Mouse (Mus musculus): Measurements from ENCODE around the gene Gigyf2.
A peak's percentile ranks its signal among the peaks of the same experiment; 100 is the strongest.

Gene Gigyf2

DNA sequence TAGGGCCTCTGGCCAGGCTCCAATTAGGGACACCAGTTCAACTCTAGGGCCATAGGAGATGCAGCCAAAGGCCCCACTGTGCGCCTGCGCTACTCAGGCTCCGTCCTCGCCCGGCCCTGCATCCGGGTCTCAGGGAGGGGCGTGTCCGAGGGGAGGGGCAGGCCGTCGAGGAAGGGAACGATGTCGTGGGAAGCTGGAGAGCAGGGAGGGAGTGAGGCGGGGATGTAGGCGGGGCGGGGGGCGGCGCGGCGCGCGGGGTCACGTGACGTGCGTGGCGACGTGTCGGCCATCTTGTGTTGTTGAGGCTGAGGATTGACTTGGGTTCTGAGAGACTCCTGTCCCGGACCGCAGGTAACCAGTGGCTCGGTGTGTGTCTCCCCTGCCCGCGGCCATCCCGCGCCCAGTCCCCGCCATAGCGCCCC is at the start of gene Gigyf2:
Gene Gigyf2, plus strand, starts transcription at position 257 of the 422 bp plus-strand sequence.
- peak; percentile 96 to 97 for DNase-seq

DNA sequence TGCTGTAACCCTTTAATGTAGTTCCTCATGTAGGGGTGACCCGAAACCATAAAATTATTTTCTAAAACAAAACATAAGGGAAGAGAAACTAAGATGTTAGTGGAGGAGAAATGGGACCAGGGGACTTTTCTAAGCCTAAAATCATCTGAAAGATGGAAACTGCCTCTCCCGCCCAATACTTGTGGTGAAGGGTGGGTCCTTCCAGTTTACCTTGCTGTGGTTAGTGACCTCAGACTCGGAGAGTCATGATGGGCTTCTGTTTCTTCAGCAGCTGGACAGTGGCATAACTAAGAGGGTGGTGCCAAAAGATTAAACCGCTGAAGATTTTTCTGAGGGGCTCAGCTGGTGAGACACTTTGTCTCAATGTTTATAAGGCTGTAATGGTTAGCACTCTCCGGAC is 46.5 kb upstream of the Gigyf2 start:
- no peak for DNase-seq

DNA sequence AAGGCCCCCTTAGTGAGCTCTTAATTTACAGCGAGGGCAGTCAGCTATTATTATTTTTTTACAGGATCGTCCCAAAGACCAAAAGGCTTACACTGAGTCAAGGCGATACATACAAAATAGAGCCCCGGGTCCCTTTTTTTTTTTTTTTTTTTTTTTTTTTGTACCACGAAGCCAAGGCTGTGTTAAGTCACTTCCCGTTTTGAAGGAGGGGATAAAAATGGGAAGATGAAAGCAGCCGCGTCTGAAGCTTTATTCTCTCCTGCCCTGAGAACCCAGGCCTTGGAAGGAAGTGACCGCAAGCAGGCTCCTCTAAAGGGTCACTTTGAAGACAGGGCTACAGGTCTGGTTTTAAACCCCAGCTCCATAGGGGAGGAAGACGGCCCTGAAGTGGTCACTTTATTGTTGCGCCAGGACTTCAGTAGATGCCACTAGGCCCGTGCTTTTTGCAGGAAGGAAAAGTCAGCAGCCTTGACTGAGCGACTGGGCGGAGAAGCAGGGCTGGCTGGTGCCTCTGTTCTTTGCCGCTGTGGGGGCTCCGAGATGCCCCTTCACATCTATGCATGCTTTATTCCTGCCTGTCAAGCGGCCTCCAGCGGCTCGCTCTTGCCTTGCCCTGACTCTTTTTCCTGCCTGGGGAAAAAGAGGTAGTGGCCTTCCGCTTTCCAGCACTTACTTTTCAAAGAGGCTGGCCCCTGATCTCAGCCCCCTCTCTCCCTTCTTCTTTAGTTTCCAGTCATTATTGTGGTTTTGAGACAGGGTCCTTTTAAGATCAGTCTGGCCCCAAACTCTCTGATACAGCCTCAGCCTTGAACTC is 45.0 kb upstream of the Gigyf2 start:
- DNase-seq, result no peak

DNA sequence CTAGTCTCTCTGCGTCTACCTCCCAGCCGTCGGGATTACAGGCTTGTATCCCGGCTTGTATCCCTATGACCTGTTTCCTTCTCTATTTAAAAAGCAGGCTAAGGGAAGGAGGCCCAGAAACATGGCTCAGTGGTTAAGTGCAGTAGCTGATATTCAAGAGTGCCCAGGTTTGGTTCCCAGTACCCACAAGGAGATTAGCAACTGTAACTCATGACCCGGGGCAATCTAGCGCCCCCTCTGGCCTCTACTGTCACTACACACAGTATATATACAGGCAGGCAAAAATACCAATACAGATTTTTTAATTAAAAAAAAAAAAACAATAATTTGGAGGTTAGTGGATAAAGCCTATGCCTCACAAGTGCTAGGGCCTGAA is 44.4 kb upstream of the Gigyf2 start:
- no peak for DNase-seq

GRCm38 (mm10) chr1:87283410-87283960 is 43.3 kb upstream of the Gigyf2 start:
- no peak for DNase-seq

GRCm38 (mm10) chr1:87287105-87287504 is 39.7 kb upstream of the Gigyf2 start:
- DNase-seq, result no peak

DNA sequence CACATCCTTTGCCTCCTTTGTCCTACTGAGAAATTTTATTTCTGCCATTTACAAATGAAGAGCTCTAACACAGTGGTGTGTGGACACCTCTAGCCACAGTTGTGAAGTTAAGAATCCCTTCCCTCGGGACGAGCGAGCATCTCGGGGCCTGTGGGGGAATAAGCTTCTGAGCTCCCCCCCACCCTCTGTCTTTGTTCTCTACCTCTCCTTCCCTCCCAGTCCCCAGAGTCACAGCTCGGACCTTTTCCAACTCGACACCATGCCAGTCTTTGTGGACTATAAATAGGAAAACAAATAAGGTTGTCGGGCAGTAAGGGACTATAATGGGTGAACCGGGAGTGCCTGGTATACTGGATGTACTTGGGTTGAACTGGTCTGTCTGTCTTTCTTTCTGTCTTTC is 35.4 kb upstream of the Gigyf2 start:
- no peak for DNase-seq

DNA sequence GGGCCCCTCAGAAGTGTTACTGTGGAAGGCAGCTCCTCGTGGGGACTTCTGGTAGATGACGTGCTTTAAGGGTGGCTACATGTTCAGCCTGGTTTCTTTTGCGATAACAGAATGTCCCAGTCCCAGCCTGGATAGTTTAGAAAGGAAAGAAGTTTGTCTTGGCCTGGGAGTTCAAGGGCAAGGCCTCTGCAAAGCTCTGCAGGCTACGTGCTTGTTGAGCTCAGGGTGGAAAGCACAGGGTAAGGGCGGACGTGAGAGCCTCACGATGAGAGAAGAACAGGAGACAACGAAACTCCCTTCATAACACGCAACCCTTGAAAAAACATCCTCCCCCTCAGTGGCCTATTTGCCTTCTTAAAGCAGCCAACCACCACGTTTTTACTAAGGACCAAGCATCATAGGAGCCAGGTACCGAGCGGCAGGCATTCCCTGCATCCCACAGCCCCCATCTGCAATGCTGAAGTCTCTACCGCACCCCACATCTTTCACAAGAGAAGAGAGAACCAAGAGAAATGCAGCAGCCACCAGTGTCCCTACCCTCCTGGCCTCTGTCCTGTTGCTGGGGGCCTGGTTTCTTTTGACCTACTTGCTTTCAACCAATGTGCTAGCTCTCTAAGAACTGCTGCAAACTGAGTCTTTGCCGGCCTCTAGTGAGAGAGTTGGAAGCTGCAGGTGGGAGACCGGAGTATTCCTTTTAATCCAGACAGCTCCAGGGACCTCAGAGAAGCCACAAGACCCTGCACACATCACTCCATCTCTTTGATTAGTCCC is 34.2 kb upstream of the Gigyf2 start:
- DNase-seq, result no peak

DNA sequence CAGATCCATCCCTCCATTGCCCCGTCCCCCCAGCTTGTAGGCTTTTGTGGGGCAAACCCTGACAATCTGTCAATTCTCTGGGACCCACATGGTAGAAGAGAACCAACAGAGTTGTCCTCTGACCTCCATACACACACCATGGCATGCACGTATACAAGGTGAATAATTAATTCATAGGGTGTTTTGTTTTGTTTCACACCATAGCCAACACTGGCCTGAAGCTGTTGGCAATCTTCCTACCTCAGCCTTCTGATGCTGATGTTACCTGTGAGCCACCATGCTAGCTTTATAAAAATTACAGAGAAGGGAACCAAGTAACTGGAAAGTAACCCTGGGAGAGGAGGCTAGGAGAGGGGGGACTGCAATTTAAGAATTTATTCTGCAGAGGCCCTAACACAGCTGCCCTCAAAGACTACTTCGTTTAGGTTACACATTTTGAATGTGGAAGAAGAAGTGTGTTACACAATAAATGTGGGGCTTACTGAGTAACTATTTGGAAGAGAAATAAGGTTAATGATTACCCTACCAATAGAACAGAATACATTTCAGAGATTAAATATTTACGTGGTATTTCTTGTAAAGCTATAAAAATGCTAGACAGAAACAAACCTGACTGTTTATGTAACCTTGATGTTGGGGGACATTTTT is 32.6 kb upstream of the Gigyf2 start:
- DNase-seq, result no peak

- no peak for DNase-seq
Measured at GRCm38 (mm10) chr1:87294951-87295350, 31.8 kb upstream of the Gigyf2 start.

GRCm38 (mm10) chr1:87297346-87297925 is 29.4 kb upstream of the Gigyf2 start:
- DNase-seq, result no peak

GRCm38 (mm10) chr1:87300360-87301286 is 26.2 kb upstream of the Gigyf2 start:
- no peak for DNase-seq

GRCm38 (mm10) chr1:87301971-87302370 is 24.8 kb upstream of the Gigyf2 start:
- no peak for DNase-seq

DNA sequence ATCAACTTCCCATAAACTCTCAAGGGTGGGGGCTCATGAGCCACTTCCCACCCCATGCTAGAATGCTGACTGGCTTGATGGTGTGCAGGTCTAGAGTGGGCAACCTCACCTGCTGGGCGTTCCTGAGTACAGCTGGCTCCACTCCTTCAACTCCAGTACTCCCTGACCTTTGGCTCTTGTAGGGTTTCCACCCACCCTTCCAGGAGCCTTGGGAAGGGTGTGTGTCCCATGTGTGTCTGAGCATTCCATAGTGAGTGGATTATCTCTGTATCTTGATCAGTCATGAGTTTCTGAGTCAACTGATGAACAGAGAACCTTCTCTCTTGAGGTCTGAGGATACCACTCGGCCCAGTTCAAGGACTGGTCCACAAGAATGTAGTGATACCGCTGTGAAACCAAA is 17.8 kb upstream of the Gigyf2 start:
- DNase-seq, result no peak

- no peak for DNase-seq
Measured at GRCm38 (mm10) chr1:87309621-87310020, 17.2 kb upstream of the Gigyf2 start.

- DNase-seq, result no peak
Measured at GRCm38 (mm10) chr1:87312681-87313080, 14.1 kb upstream of the Gigyf2 start.

- DNase-seq, result no peak
Measured at GRCm38 (mm10) chr1:87313116-87313515, 13.7 kb upstream of the Gigyf2 start.

DNA sequence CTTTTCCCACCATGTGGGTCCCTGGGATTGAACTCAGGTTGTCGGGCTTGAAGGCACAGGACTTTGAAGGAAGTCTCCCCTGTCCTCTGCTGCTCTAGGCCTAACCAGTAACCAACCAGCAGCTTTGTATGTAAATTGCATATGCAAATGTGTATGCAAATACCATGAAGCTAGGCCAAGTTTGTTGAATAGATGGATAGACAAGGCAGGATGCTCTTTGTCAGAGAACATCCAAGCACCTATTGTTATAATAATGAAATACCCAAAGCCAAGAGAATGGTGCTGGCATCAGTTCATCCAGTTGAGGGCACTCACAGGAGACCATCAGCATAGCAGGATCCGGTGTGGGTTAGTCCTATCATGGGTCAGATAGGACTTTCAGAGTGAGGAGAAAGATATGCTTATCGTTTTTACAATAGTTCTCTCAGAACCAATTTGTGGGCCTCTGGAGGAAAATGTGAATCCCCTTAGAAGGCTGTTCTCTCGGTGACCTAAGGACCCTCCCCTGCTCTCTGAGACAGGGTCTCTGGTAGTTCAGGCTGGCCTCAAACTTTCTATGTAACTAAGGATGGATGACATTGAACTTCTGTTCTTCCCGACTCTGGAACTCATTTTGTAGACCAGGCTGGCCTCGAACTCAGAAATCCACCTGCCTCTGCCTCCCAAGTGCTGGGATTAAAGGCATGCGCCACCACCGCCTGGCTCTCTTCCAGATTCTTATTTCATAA is 12.8 kb upstream of the Gigyf2 start:
- DNase-seq, result no peak

GRCm38 (mm10) chr1:87315431-87315830 is 11.4 kb upstream of the Gigyf2 start:
- DNase-seq, result no peak

DNA sequence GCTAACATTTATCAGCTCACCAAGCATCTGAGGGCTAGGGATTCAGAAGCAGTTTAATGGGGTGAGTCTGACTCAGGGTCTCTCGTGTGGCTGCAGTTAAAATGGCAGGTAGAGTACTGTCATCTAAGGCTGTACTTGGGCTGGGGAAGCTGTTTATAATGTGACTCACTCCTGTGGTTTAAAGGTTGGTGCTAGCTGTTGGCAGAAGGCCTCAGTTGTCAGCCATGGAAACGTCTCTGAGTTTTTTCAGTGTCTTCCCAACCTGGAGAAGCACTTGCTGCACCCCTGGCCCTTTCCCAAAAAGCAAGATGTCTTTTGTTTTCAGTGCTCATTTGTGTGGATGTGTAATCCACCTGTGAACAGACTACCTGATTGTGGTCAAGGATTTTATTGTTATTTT is 10.9 kb upstream of the Gigyf2 start:
- DNase-seq, result no peak

DNA sequence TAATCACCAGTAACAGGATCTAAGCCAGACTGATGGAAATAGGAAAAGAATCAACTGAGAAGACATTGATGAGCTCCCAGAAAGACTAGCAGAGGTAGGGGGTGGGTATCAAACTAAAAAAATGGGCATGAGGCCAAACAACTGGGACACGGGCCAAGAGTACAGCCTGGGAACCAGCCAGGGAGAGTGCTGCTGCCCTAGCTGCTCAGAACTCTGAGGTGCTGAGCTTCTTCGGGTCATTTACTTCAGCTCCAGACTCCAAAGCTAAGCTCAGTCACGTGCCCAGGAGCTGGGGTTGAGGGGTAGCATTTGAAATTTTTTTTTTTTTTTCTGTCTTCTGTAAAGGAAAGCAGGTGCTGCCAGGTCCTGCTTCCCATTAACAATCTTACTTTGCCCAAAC is 10.1 kb upstream of the Gigyf2 start:
- no peak for DNase-seq
